Mouse (Mus musculus) ES-E14 (cell line): ENCODE measurements around the gene Cd28.

Source experiments
- CHD2 ChIP-seq: IDR thresholded peaks from 2 replicates; pipeline ENCODE4 v1.6.1; 2014; ENCODE audit warnings: mild to moderate bottlenecking, low read depth, low read length, inconsistent platforms
- HCFC1 ChIP-seq: IDR thresholded peaks from 2 replicates; pipeline ENCODE4 v1.6.1; 2012; ENCODE audit warnings: low read length, inconsistent platforms, borderline replicate concordance; ENCODE audit not compliant: insufficient read depth
- MAFK ChIP-seq: IDR thresholded peaks from 2 replicates; pipeline ENCODE4 v1.6.1; 2014; ENCODE audit warnings: mild to moderate bottlenecking, low read depth, low read length, inconsistent platforms; ENCODE audit not compliant: insufficient read depth
- ZC3H11A ChIP-seq: IDR thresholded peaks from 2 replicates; pipeline ENCODE4 v1.6.1; 2012; ENCODE audit warnings: low read depth, mild to moderate bottlenecking, inconsistent platforms, low read length, borderline replicate concordance
- ZNF384 ChIP-seq: IDR thresholded peaks from 2 replicates; pipeline ENCODE4 v1.6.1; 2012; ENCODE audit warnings: low read depth, low read length, inconsistent platforms

DNA sequence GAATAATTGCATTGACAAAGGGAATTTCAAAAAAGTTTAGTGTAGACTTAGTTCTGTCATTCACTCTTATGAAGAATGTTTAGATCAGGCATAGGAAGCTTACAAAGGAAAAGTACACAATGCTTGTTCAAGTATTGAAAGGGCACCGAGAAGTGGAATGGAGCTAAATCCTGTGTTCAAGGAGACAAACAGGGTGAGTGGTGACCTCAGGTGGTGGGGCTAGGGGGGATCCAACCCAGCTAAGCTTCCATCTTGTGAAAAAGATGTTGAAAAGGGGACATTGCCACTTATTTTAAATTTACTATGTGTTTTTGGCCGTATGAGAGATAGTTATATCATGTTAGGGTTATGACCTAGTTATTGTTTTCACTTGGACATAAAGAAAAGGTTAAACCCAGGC, 91.9 kb downstream of the Cd28 start:
- TF ChIP-seq ZC3H11A (no peak), HCFC1 (no peak), ZNF384 (no peak), CHD2 (no peak), MAFK (no peak)
